Mouse (Mus musculus) macrophage (primary cell): ENCODE results near the gene Obp1a. TPM values are rescaled to one million over a fixed set of nuclear protein-coding genes. Genes with fewer than 3 reads are reported as not detected.

Experiments
- H3K27ac ChIP-seq: fragments of 350-480 bp; formaldehyde crosslinking; 2 replicates; pipeline ENCODE4 v1.9.0; 2021
- H3K36me3 ChIP-seq: fragments of 350-480 bp; formaldehyde crosslinking; 2 replicates; pipeline ENCODE4 v1.9.0; 2021; ENCODE audit errors: inconsistent target
- H3K4me3 ChIP-seq: fragments of 350-480 bp; formaldehyde crosslinking; 2 replicates; pipeline ENCODE4 v1.9.0; 2021; ENCODE audit errors: inconsistent target
- H3K79me2 ChIP-seq: fragments of 350-480 bp; formaldehyde crosslinking; 2 replicates; pipeline ENCODE4 v1.9.0; 2021; ENCODE audit errors: inconsistent target
- WGBS: methylation state at CpG from one replicate; pipeline ENCODE4 v1.1.7; 2026; ENCODE audit warnings: inconsistent platforms; ENCODE audit not compliant: missing documents; 5-methylcytosine and 5-hydroxymethylcytosine counted together
- polyA plus RNA-seq: library from polyadenylated mRNA; stranded (reverse); fragments of 250-400 nt; gene quantifications from 3 replicates; pipeline ENCODE4 v1.2.4, GENCODE M21; 2018; ENCODE audit warnings: inconsistent platforms
- total RNA-seq, 78 experiments: library from RNA; depleted of rRNA; stranded (reverse); fragments of 250-400 nt; gene quantifications; 1 replicate in 9 of 78; 2 replicates in 24 of 78; 3 replicates in 43 of 78; 4 replicates in 2 of 78; pipeline ENCODE4 v1.2.4; 2018; ENCODE audit warnings: inconsistent platforms in 56 of 78

The Obp1a gene
- total RNA-seq (2018; cell fraction: chromatin; rRNA removed): not detected
- not detected for total RNA-seq (2018; cell fraction: cytosol; rRNA removed)
- total RNA-seq (2018; cell fraction: nucleus; rRNA removed): not detected
- polyA plus RNA-seq: not detected in 3 replicates

DNA sequence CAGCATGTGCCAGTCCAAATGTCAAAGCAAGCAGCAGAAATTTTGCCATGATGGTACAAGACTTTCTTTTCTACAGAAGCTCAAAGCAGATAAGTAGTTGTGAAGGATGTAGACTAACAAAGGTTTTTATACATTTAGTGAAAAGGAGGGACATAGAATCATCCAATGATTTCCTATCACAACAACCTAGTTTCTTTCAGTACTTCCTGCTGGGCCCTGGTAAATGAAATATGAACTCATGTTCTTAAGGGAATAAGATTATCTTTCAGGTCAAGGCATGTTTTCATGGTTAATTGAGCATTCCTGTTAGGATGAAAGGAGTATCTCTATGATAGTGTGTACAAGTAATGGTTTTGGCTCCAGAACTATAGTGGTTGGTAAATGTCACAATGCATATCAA lies at the start of gene Obp1a:
Gene Obp1a, minus strand, starts transcription at position 101 of the 400 bp plus-strand sequence.
- Histone ChIP-seq H3K4me3 (no peak within 1 kb of the TSS), H3K79me2 (no peaks in the 10 kb centered on the region), H3K27ac (no peak within 1 kb of the TSS), H3K36me3 (no peaks in the 10 kb centered on the region)

DNA sequence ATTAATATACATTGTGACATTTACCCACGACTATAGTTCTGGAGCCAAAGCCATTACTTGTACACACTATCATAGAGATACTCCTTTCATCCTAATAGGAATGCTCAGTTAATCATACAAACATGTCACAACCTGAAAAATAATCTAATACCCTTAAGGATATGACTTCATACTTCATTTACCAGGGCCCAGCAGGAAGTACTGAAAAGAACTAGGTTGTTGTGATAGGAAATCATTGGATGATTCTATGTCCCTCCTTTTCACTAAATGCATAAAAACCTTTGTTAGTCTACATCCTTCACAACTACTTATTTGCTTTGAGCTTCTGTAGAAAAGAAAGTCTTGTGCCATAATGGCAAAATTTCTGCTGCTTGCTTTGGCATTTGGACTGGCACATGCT lies 34.0 kb upstream of the Obp1a start, which contains the start of gene Gm5938:
Gene Gm5938, plus strand, starts transcription at position 301 of the 400 bp plus-strand sequence.
- 50% methylated on average over 1 of the region's 1 CpGs for WGBS
- no peak within 1 kb of the TSS for H3K27ac ChIP-seq
- H3K79me2 ChIP-seq: no peaks in the 10 kb centered on the region
- H3K36me3 ChIP-seq: no peaks in the 10 kb centered on the region
- no peak within 1 kb of the TSS for H3K4me3 ChIP-seq

Other genes with a start within 250 kb of the Obp1a start
- not detected in 3 replicates for gene Pbsn, start 237.8 kb downstream of the Obp1a start, polyA plus RNA-seq
- gene Gm14744, start 226.6 kb downstream of the Obp1a start, polyA plus RNA-seq: not detected in 3 replicates
- not detected in 3 replicates for gene 5430402E10Rik, start 166.3 kb downstream of the Obp1a start, polyA plus RNA-seq
- not detected in 3 replicates for gene Gm5938, start 34.1 kb upstream of the Obp1a start, polyA plus RNA-seq
- gene Obp1b, start 95.4 kb upstream of the Obp1a start, polyA plus RNA-seq: not detected in 3 replicates
- not detected in 3 replicates for gene Gm14743, start 154.5 kb upstream of the Obp1a start, polyA plus RNA-seq